Mouse (Mus musculus) brown adipose tissue, adult 24 weeks (tissue): ENCODE data around the gene Klhl40. TPM values are rescaled to one million over a fixed set of nuclear protein-coding genes. Genes with fewer than 3 reads are reported as not detected.
A peak's percentile ranks its signal among the peaks of the same experiment; 100 is the strongest.

ENCODE experiments used
- H3K27ac ChIP-seq: fragments of 200-500 bp; replicated peaks from 2 replicates; pipeline ENCODE4 v1.5.1; 2012; ENCODE audit warnings: low read depth, mild to moderate bottlenecking, low read length
- H3K4me1 ChIP-seq: fragments of 200-500 bp; 2 replicates; pipeline ENCODE4 v1.6.1; 2012; ENCODE audit warnings: low read length, mixed read lengths; ENCODE audit not compliant: control insufficient read depth, insufficient read depth, insufficient read length
- H3K4me3 ChIP-seq: fragments of 200-500 bp; 2 replicates; pipeline ENCODE4 v1.5.1; 2012; ENCODE audit warnings: low read depth, mild to moderate bottlenecking, low read length, moderate library complexity; ENCODE audit not compliant: insufficient read depth
- polyA plus RNA-seq: library from polyadenylated mRNA; stranded (reverse); fragments of >200 nt; gene quantifications from 2 replicates; pipeline ENCODE4 v1.2.4, GENCODE M21; 2012; ENCODE audit not compliant: missing spikeins, insufficient read depth, insufficient read length

Klhl40 gene
- polyA plus RNA-seq = 1.4 and 2.2 TPM in 2 replicates

- H3K4me1 ChIP-seq = no peaks in the 10 kb centered on the region
- H3K4me3 ChIP-seq = no peak within 1 kb of the TSS
- no peak within 1 kb of the TSS for H3K27ac ChIP-seq
Observed at GRCm38 (mm10) chr9:121777484-121778065, at the start of gene Klhl40. Gene Klhl40, plus strand, starts transcription at chr9:121777607.

- Histone ChIP-seq H3K27ac (no peak overlapping the region), H3K4me1 (no peaks in the 10 kb centered on the region), H3K4me3 (no peak overlapping the region)
Observed at GRCm38 (mm10) chr9:121740490-121740889, 36.9 kb upstream of the Klhl40 start.

- Histone ChIP-seq H3K4me3 (no peak overlapping the region), H3K4me1 (no peaks in the 10 kb centered on the region), H3K27ac (no peak overlapping the region)
Observed at GRCm38 (mm10) chr9:121741168-121741567, 36.2 kb upstream of the Klhl40 start.

- Histone ChIP-seq H3K4me1 (no peaks in the 10 kb centered on the region), H3K4me3 (no peak overlapping the region), H3K27ac (no peak overlapping the region)
Observed at GRCm38 (mm10) chr9:121744051-121744450, 33.4 kb upstream of the Klhl40 start.

- H3K4me1 ChIP-seq = no peaks in the 10 kb centered on the region
- no peak overlapping the region for H3K4me3 ChIP-seq
- no peak overlapping the region for H3K27ac ChIP-seq
Observed at GRCm38 (mm10) chr9:121752774-121753173, 24.6 kb upstream of the Klhl40 start.

- Histone ChIP-seq H3K4me3 (no peak overlapping the region), H3K4me1 (no peaks in the 10 kb centered on the region; the same call in 1 of the 2 replicates), H3K27ac (no peak overlapping the region)
Observed at GRCm38 (mm10) chr9:121754624-121755023, 22.8 kb upstream of the Klhl40 start.

- no peaks in the 10 kb centered on the region; the same call in 1 of the 2 replicates for H3K4me1 ChIP-seq
- no peak overlapping the region for H3K27ac ChIP-seq
- H3K4me3 ChIP-seq = no peak overlapping the region
Observed at GRCm38 (mm10) chr9:121756785-121757184, 20.6 kb upstream of the Klhl40 start.

GRCm38 (mm10) chr9:121757432-121757831 lies 20.0 kb upstream of the Klhl40 start:
- no peak overlapping the region for H3K4me3 ChIP-seq
- no peaks in the 10 kb centered on the region; the same call in 1 of the 2 replicates for H3K4me1 ChIP-seq
- no peak overlapping the region for H3K27ac ChIP-seq

GRCm38 (mm10) chr9:121757835-121758814 lies 19.3 kb upstream of the Klhl40 start:
- H3K4me1 ChIP-seq = no peaks in the 10 kb centered on the region; the same call in 1 of the 2 replicates
- H3K4me3 ChIP-seq = peak overlapping the region; percentile 94
- no peak overlapping the region for H3K27ac ChIP-seq

GRCm38 (mm10) chr9:121759091-121760081 lies 18.0 kb upstream of the Klhl40 start, which contains the start of gene Zfp651:
Gene Zfp651, plus strand, starts transcription at chr9:121759330.
- Histone ChIP-seq H3K4me3 (peak within 1 kb of the TSS; percentile 94), H3K27ac (no peak within 1 kb of the TSS), H3K4me1 (no peaks in the 10 kb centered on the region; the same call in 1 of the 2 replicates)

- H3K4me1 ChIP-seq = no peaks in the 10 kb centered on the region; the same call in 1 of the 2 replicates
- H3K27ac ChIP-seq = no peak overlapping the region
- H3K4me3 ChIP-seq = peak overlapping the region; percentile 94
Observed at GRCm38 (mm10) chr9:121760271-121761090, 16.9 kb upstream of the Klhl40 start.

- Histone ChIP-seq H3K4me3 (peak overlapping the region; percentile 94), H3K27ac (no peak overlapping the region)
Observed at GRCm38 (mm10) chr9:121761091-121761665, 16.2 kb upstream of the Klhl40 start.

GRCm38 (mm10) chr9:121761787-121762186 lies 15.6 kb upstream of the Klhl40 start:
- Histone ChIP-seq H3K27ac (no peak overlapping the region), H3K4me3 (no peak overlapping the region), H3K4me1 (no peaks in the 10 kb centered on the region; the same call in 1 of the 2 replicates)

More at GRCm38 (mm10) chr9:121761091-121761665, 16.2 kb upstream of the Klhl40 start:
- H3K4me1 ChIP-seq = no peaks in the 10 kb centered on the region; the same call in 1 of the 2 replicates
